Mouse (Mus musculus): ENCODE measurements at regions not wholly inside any gene's neighbourhood (a gene's known extent, or its start where the extent isn't known, plus 50 kb on each side); places are given as distances from the start of the nearest gene placed in this dataset.
"Not testable (repeated sequence)": the region's sequence is repeated elsewhere in the genome, so short reads cannot be mapped to it uniquely, and the experiment has no call there.

- no peak for DNase-seq (ENCODE audit: low spot score)
Measured at GRCm38 (mm10) chr5:149815879-149816278, 137.8 kb downstream of the B3glct start.

- DNase-seq (ENCODE audit: low spot score), result no peak
Measured at GRCm38 (mm10) chr5:149818812-149819211, 140.8 kb downstream of the B3glct start.

GRCm38 (mm10) chr5:149823821-149824220 is 145.8 kb downstream of the B3glct start:
- no peak for DNase-seq (ENCODE audit: low spot score)

- no peak for DNase-seq (ENCODE audit: low spot score)
Measured at GRCm38 (mm10) chr5:149827599-149827998, 149.6 kb downstream of the B3glct start.

GRCm38 (mm10) chr5:149831122-149831861 is 153.3 kb downstream of the B3glct start:
- peak; percentile 39 for DNase-seq (ENCODE audit: low spot score)

GRCm38 (mm10) chr5:149837379-149837778 is 159.3 kb downstream of the B3glct start:
- DNase-seq (ENCODE audit: low spot score), result no peak

- DNase-seq (ENCODE audit: low spot score), result no peak
Measured at GRCm38 (mm10) chr5:149842491-149842890, 164.5 kb downstream of the B3glct start.

- no peak for DNase-seq (ENCODE audit: low spot score)
Measured at GRCm38 (mm10) chr5:149843310-149843709, 165.3 kb downstream of the B3glct start.

- DNase-seq (ENCODE audit: low spot score), result no peak
Measured at GRCm38 (mm10) chr5:149845256-149845655, 167.2 kb downstream of the B3glct start.

- no peak for DNase-seq (ENCODE audit: low spot score)
Measured at GRCm38 (mm10) chr5:149848465-149848864, 170.0 kb upstream of the Rxfp2 start.

GRCm38 (mm10) chr5:149851011-149851410 is 167.5 kb upstream of the Rxfp2 start:
- DNase-seq (ENCODE audit: low spot score), result no peak

- DNase-seq (ENCODE audit: low spot score), result no peak
Measured at GRCm38 (mm10) chr5:149852516-149852915, 166.0 kb upstream of the Rxfp2 start.

GRCm38 (mm10) chr5:149856101-149856500 is 162.4 kb upstream of the Rxfp2 start:
- DNase-seq (ENCODE audit: low spot score), result no peak

GRCm38 (mm10) chr5:149857019-149857418 is 161.5 kb upstream of the Rxfp2 start:
- no peak for DNase-seq (ENCODE audit: low spot score)

GRCm38 (mm10) chr5:149861489-149861962 is 156.9 kb upstream of the Rxfp2 start:
- DNase-seq (ENCODE audit: low spot score), result no peak

- DNase-seq (ENCODE audit: low spot score), result no peak
Measured at GRCm38 (mm10) chr5:149867926-149868325, 150.5 kb upstream of the Rxfp2 start.

- no peak for DNase-seq (ENCODE audit: low spot score)
Measured at GRCm38 (mm10) chr5:149869441-149869840, 149.0 kb upstream of the Rxfp2 start.

- no peak for DNase-seq (ENCODE audit: low spot score)
Measured at GRCm38 (mm10) chr5:149870596-149870995, 147.9 kb upstream of the Rxfp2 start.

GRCm38 (mm10) chr5:149871521-149871920 is 147.0 kb upstream of the Rxfp2 start:
- no peak for DNase-seq (ENCODE audit: low spot score)

GRCm38 (mm10) chr5:149873482-149874002 is 144.9 kb upstream of the Rxfp2 start:
- DNase-seq (ENCODE audit: low spot score), result no peak

- DNase-seq (ENCODE audit: low spot score), result no peak
Measured at GRCm38 (mm10) chr5:149874342-149874741, 144.1 kb upstream of the Rxfp2 start.

- not testable (repeated sequence) for DNase-seq (ENCODE audit: low spot score)
Measured at GRCm38 (mm10) chr5:149892453-149892852, 126.0 kb upstream of the Rxfp2 start.

GRCm38 (mm10) chr5:149906927-149907326 is 111.5 kb upstream of the Rxfp2 start:
- DNase-seq (ENCODE audit: low spot score), result no peak

All from urinary bladder, adult 2 months (tissue).